Mouse (Mus musculus): Measurements from ENCODE around the gene Fbxo48. TPM values are rescaled to one million over a fixed set of nuclear protein-coding genes. Genes with fewer than 3 reads are reported as not detected.

Fbxo48 gene
- polyA plus RNA-seq, 1 experiment from 2014 or later = 3.0 TPM

DNA sequence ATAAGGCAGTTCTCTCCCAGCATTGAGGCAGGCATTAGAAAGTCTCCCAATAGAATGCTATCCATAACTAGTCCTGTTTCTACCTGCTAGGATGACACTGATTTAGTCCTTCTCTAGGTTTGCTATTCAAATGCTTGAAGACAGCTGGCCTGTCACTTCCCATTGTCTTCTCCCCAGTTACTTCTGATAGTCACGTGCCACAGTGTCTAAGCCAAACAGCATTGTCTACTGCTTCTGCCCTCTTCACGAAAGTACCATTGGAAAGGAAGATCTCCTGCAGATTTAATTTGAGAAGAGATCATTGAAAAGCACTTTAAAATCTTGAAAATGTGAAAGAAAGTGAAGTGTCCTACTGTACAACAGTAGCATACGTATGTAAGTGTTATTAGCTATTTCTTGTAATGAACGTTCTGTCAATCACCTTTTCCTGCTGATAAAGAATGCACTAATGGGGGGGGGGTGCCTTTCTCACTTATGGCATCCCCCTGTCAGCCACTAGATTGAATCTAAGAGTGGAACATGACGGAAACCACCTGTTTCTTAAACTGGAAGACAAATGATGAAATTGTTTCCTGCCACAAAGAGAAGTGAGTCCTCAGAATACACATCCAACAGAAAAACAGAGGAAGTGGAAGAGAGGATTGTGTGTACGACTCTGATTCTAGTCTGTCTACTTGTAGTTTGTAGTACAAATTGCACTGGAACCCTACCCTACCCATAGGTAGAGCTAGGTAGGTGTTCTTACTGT lies 5.1 kb downstream of the Fbxo48 start:
- WGBS = 62% methylated on average over 6 of the region's 6 CpGs
- ATAC-seq (replicated peaks; ENCODE audit: low FRiP score) (no peak), DNase-seq (ENCODE audit: low spot score) (no peak)
- Histone ChIP-seq H3K4me3 (ENCODE audit: low read depth, low read length) (no peak overlapping the region), H3K36me3 (ENCODE audit: control insufficient read depth, insufficient read depth, low read length) (no peaks in the 10 kb centered on the region), H3K4me1 (replicated peaks; ENCODE audit: control insufficient read depth, insufficient read depth, low read length) (peaks cover 5% of the 10 kb centered on the region), H3K4me2 (no peak overlapping the region), H3K27ac (ENCODE audit: low read depth, low read length) (no peak overlapping the region), H3K9ac (ENCODE audit: low read depth, low read length) (no peak overlapping the region), H3K9me3 (ENCODE audit: control insufficient read depth, low read length) (no peaks in the 10 kb centered on the region), H3K27me3 (replicated peaks; ENCODE audit: control insufficient read depth, insufficient read depth, low read length) (no peaks in the 10 kb centered on the region)

DNA sequence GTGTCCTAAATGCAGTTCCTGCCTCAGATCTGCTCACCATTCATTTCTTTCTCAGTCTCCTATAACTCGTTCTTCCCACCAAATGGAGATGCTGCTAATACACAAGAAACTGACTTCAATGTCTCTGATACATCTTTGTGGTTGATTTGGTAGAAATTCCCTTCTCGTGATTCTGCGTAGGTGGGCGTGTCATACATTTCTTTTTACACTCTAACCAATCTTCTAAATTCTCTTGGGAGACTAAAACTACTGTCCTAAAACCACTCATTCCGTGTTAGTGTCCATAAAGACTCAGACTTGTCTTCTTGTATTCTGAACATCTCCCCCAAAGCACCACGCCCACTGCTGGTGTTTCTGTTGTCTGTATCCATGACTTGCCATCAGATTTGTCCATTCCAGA lies 5.9 kb downstream of the Fbxo48 start:
- no peak for DNase-seq (ENCODE audit: low spot score)
- peaks cover 4% of the 10 kb centered on the region for H3K4me1 ChIP-seq (replicated peaks; ENCODE audit: control insufficient read depth, insufficient read depth, low read length)
- no peak overlapping the region for H3K4me3 ChIP-seq (ENCODE audit: low read depth, low read length)
- WGBS = 87% methylated on average over 6 of the region's 6 CpGs
- no peak for ATAC-seq (replicated peaks; ENCODE audit: low FRiP score)
- H3K27ac ChIP-seq (ENCODE audit: low read depth, low read length) = no peak overlapping the region
- H3K4me2 ChIP-seq = no peak overlapping the region
- H3K9ac ChIP-seq (ENCODE audit: low read depth, low read length) = no peak overlapping the region
- H3K9me3 ChIP-seq (ENCODE audit: control insufficient read depth, low read length) = no peaks in the 10 kb centered on the region
- H3K27me3 ChIP-seq (replicated peaks; ENCODE audit: control insufficient read depth, insufficient read depth, low read length) = no peaks in the 10 kb centered on the region
- no peaks in the 10 kb centered on the region for H3K36me3 ChIP-seq (ENCODE audit: control insufficient read depth, insufficient read depth, low read length)

DNA sequence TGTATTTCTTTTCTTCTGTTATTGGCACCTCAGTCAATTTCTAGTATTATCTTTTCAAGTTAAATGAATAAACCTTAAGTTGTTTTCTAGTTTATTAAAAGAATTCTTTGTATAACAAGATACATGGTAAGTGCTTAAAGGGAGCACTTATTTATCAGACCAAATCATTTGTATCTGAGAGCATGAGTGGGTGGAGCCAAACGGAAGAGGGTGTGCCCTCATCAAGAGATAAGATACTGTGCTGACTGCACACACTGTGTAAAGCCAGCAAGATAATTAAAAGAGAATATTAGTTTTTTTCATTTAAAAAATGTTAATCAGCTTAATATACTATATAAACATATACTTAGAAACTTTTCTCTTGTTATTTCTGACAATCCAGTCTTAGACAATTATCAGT lies 7.3 kb downstream of the Fbxo48 start:
- ATAC-seq (replicated peaks; ENCODE audit: low FRiP score) (peak; percentile 89), DNase-seq (ENCODE audit: low spot score) (no peak)
- WGBS = 43% methylated on average over 1 of the region's 1 CpGs

DNA sequence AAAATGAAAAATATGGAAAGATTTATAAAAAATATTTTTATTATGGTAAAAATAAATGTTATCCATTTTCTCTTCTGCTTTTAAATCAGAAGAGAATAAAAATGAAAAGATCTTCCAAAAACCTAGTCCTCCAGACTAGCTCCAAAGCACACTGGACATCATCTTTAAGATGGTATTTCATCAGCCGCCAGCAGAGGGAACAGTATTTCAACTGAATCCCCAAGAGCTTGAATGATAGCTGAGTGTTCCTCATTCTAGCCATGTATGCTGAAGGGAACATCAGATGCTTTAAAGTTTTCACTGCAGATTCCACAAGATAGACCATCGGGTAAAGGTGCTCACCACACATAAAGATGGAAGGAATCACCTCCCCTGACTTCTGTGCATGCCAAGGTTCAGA lies 16.6 kb downstream of the Fbxo48 start:
- H3K9ac ChIP-seq (ENCODE audit: low read depth, low read length) = no peak overlapping the region
- DNase-seq (ENCODE audit: low spot score) (peak; percentile 20), ATAC-seq (replicated peaks; ENCODE audit: low FRiP score) (no peak; the same call in 1 of the 2 replicates)
- H3K4me1 ChIP-seq (replicated peaks; ENCODE audit: control insufficient read depth, insufficient read depth, low read length) = no peaks in the 10 kb centered on the region
- no peaks in the 10 kb centered on the region for H3K36me3 ChIP-seq (ENCODE audit: control insufficient read depth, insufficient read depth, low read length)
- H3K27me3 ChIP-seq (replicated peaks; ENCODE audit: control insufficient read depth, insufficient read depth, low read length) = no peaks in the 10 kb centered on the region
- 21% methylated on average over 2 of the region's 2 CpGs for WGBS
- H3K27ac ChIP-seq (ENCODE audit: low read depth, low read length) = no peak overlapping the region
- no peak overlapping the region for H3K4me3 ChIP-seq (ENCODE audit: low read depth, low read length)
- H3K4me2 ChIP-seq = no peak overlapping the region
- no peaks in the 10 kb centered on the region for H3K9me3 ChIP-seq (ENCODE audit: control insufficient read depth, low read length)

More for the DNA sequence above, 7.3 kb downstream of the Fbxo48 start:
- H3K4me1 ChIP-seq (replicated peaks; ENCODE audit: control insufficient read depth, insufficient read depth, low read length) = no peaks in the 10 kb centered on the region; the same call in 1 of the 2 replicates
- H3K27ac ChIP-seq (ENCODE audit: low read depth, low read length) = no peak overlapping the region
- H3K9ac ChIP-seq (ENCODE audit: low read depth, low read length) = no peak overlapping the region
- H3K4me3 ChIP-seq (ENCODE audit: low read depth, low read length) = no peak overlapping the region
- H3K27me3 ChIP-seq (replicated peaks; ENCODE audit: control insufficient read depth, insufficient read depth, low read length) = no peaks in the 10 kb centered on the region
- no peaks in the 10 kb centered on the region for H3K36me3 ChIP-seq (ENCODE audit: control insufficient read depth, insufficient read depth, low read length)
- no peaks in the 10 kb centered on the region for H3K9me3 ChIP-seq (ENCODE audit: control insufficient read depth, low read length)
- no peak overlapping the region for H3K4me2 ChIP-seq

DNA sequence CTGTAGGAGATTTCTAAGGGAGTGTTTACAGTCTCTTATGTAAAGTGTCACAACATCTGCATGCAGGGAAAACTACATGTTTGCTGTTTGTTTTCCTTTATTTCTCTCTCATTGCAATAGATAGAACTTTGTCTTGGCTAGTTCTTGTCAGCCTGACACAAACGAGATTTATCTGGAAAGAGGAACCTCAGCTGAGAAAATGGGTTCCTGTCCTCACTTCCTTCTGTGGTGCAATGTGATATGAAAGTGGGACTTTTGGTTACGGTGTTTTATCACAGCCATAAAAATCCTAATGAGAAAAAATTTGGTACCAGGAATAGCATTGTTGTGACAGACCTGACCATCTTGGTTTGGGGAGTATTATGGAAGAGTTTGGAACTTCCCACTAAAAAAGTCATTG lies 18.5 kb downstream of the Fbxo48 start:
- Histone ChIP-seq H3K27me3 (replicated peaks; ENCODE audit: control insufficient read depth, insufficient read depth, low read length) (no peaks in the 10 kb centered on the region), H3K36me3 (ENCODE audit: control insufficient read depth, insufficient read depth, low read length) (no peaks in the 10 kb centered on the region), H3K4me2 (no peak overlapping the region), H3K4me1 (replicated peaks; ENCODE audit: control insufficient read depth, insufficient read depth, low read length) (no peaks in the 10 kb centered on the region), H3K9ac (ENCODE audit: low read depth, low read length) (no peak overlapping the region), H3K9me3 (ENCODE audit: control insufficient read depth, low read length) (no peaks in the 10 kb centered on the region), H3K27ac (ENCODE audit: low read depth, low read length) (no peak overlapping the region), H3K4me3 (ENCODE audit: low read depth, low read length) (no peak overlapping the region)
- DNase-seq (ENCODE audit: low spot score) (no peak), ATAC-seq (replicated peaks; ENCODE audit: low FRiP score) (no peak)
- 28% methylated on average over 2 of the region's 2 CpGs for WGBS

DNA sequence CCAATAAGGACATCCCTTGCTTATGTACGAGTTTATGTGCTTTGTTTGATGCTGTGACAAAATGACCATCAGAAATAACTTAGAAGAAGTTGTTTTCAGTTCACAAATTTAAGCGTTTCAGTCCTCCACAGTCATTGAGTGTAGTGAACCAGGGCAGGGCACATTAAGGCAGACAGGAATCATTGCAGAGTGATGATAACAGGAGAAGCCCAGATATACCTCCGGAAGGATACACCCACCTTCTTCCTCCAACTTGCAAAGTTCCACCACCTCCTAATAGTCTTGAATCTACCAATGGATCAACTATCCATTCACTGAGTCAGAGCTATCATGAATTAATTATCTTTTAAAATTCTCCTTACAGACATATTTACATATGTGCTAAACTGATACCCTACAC lies 20.9 kb downstream of the Fbxo48 start:
- Histone ChIP-seq H3K9ac (ENCODE audit: low read depth, low read length) (no peak overlapping the region), H3K36me3 (ENCODE audit: control insufficient read depth, insufficient read depth, low read length) (no peaks in the 10 kb centered on the region), H3K27ac (ENCODE audit: low read depth, low read length) (no peak overlapping the region), H3K27me3 (replicated peaks; ENCODE audit: control insufficient read depth, insufficient read depth, low read length) (no peaks in the 10 kb centered on the region), H3K4me2 (no peak overlapping the region), H3K9me3 (ENCODE audit: control insufficient read depth, low read length) (no peaks in the 10 kb centered on the region), H3K4me3 (ENCODE audit: low read depth, low read length) (no peak overlapping the region), H3K4me1 (replicated peaks; ENCODE audit: control insufficient read depth, insufficient read depth, low read length) (peaks cover 3% of the 10 kb centered on the region)
- peak; percentile 58; the same call in 1 of the 2 replicates for ATAC-seq (replicated peaks; ENCODE audit: low FRiP score)
- no peak for DNase-seq (ENCODE audit: low spot score)
- 52% methylated on average over 3 of the region's 3 CpGs for WGBS

DNA sequence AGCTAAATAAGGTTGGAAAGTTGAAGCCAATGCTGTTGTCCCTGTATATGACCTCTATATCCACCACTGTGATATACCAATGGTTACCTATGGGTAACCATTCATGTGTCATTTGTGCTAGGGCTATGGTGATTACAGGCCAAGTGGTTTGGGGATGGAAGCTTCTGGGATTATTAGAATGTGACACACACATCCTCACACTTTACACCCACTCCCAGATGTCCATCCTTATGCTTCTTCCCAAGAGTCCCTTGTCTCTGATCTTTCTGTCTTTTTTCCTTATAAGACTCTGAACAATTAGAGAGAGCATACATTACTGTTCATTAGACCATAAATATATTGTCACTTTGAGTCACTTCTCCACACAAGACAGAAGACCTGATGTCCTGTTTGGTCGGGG lies 21.9 kb downstream of the Fbxo48 start:
- Histone ChIP-seq H3K36me3 (ENCODE audit: control insufficient read depth, insufficient read depth, low read length) (no peaks in the 10 kb centered on the region), H3K27ac (ENCODE audit: low read depth, low read length) (no peak overlapping the region), H3K9me3 (ENCODE audit: control insufficient read depth, low read length) (no peaks in the 10 kb centered on the region), H3K4me1 (replicated peaks; ENCODE audit: control insufficient read depth, insufficient read depth, low read length) (peaks cover 12% of the 10 kb centered on the region), H3K27me3 (replicated peaks; ENCODE audit: control insufficient read depth, insufficient read depth, low read length) (no peaks in the 10 kb centered on the region), H3K4me2 (no peak overlapping the region), H3K4me3 (ENCODE audit: low read depth, low read length) (no peak overlapping the region), H3K9ac (ENCODE audit: low read depth, low read length) (no peak overlapping the region)
- 91% methylated on average over 1 of the region's 1 CpGs for WGBS
- DNase-seq (ENCODE audit: low spot score) (no peak), ATAC-seq (replicated peaks; ENCODE audit: low FRiP score) (no peak)

DNA sequence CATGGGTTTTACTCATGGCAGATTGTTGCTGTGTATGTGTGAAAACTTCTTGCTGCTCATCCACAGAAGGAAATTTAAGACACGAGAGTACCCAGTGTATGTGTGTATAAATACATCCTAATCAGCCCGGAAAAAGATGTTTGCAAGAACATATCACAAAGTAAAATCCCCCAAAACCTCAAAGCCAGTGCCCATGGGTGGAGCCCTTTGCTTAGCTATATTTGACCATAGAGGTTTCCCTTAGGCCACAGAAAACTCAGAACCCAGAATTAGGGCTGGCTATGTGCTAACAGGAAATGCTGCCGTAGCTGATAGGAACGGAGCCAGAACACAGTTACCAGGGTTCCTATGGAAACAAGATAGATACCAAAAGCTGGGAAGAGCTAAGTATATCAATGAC lies 25.8 kb downstream of the Fbxo48 start:
- Histone ChIP-seq H3K4me2 (no peak overlapping the region), H3K27me3 (replicated peaks; ENCODE audit: control insufficient read depth, insufficient read depth, low read length) (no peaks in the 10 kb centered on the region), H3K36me3 (ENCODE audit: control insufficient read depth, insufficient read depth, low read length) (no peaks in the 10 kb centered on the region), H3K4me3 (ENCODE audit: low read depth, low read length) (no peak overlapping the region), H3K9me3 (ENCODE audit: control insufficient read depth, low read length) (no peaks in the 10 kb centered on the region), H3K9ac (ENCODE audit: low read depth, low read length) (no peak overlapping the region), H3K4me1 (replicated peaks; ENCODE audit: control insufficient read depth, insufficient read depth, low read length) (peaks cover 15% of the 10 kb centered on the region), H3K27ac (ENCODE audit: low read depth, low read length) (no peak overlapping the region)
- 28% methylated on average over 4 of the region's 4 CpGs for WGBS
- no peak for DNase-seq (ENCODE audit: low spot score)
- ATAC-seq (replicated peaks; ENCODE audit: low FRiP score) = peak; percentile 84

DNA sequence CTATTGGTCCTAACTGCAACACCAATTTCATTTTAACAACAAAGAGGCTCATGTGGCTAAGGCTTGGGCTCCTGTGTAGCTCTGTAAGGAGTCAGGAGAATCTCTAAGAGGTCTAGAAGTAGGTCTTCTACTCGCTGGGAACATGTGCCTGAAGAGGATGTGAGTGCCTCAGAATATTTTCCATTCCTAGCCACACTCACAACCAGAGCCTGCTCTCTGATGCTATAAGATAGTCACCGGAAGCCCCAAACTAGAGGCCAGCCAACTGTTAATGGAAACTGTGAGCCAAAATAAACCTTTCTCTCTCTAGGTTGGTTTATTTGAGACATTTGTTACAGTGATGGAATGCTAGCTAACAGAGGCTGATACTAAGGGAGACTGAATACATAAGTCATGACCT lies 26.4 kb downstream of the Fbxo48 start:
- Histone ChIP-seq H3K9ac (ENCODE audit: low read depth, low read length) (no peak overlapping the region), H3K4me1 (replicated peaks; ENCODE audit: control insufficient read depth, insufficient read depth, low read length) (peaks cover 15% of the 10 kb centered on the region), H3K27ac (ENCODE audit: low read depth, low read length) (0 out of 2 replicates have a peak overlapping the region, but pooled peaks have one; percentile 19), H3K36me3 (ENCODE audit: control insufficient read depth, insufficient read depth, low read length) (no peaks in the 10 kb centered on the region), H3K4me2 (no peak overlapping the region), H3K9me3 (ENCODE audit: control insufficient read depth, low read length) (no peaks in the 10 kb centered on the region), H3K27me3 (replicated peaks; ENCODE audit: control insufficient read depth, insufficient read depth, low read length) (no peaks in the 10 kb centered on the region), H3K4me3 (ENCODE audit: low read depth, low read length) (no peak overlapping the region)
- ATAC-seq (replicated peaks; ENCODE audit: low FRiP score) (peak; percentile 34), DNase-seq (ENCODE audit: low spot score) (no peak)
- WGBS = 38% methylated on average over 2 of the region's 2 CpGs

All from liver, embryonic 11.5 days (tissue).